Mouse (Mus musculus): ENCODE measurements around the gene Clcc1.

DNA sequence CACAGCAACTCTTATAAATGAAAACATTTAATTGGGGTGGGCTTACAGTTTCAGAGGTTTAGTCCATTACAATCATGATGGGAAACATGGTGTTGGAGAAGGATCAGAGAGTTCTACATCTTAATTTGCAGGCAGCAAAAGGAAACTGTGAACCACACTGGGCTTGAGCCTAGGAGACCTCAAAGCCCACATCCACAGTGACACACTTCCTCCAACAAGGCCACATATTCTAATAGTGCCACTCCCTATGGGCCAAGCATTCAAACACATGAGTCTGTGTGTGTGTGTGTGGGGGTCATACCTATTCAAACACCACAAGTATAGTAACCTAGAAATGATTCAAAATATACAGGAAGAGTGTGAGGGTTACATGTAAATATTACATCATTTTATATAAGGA is 73.6 kb downstream of the Clcc1 start:
- TF ChIP-seq CTCF (IDR thresholded peaks at IDR 0.05; ENCODE audit: extremely low read depth, insufficient read depth, insufficient read length, insufficient replicate concordance) (no peak), POLR2A (IDR thresholded peaks at IDR 0.05; ENCODE audit: low read depth, low read length) (no peak)
